In the genomic region with DNA sequence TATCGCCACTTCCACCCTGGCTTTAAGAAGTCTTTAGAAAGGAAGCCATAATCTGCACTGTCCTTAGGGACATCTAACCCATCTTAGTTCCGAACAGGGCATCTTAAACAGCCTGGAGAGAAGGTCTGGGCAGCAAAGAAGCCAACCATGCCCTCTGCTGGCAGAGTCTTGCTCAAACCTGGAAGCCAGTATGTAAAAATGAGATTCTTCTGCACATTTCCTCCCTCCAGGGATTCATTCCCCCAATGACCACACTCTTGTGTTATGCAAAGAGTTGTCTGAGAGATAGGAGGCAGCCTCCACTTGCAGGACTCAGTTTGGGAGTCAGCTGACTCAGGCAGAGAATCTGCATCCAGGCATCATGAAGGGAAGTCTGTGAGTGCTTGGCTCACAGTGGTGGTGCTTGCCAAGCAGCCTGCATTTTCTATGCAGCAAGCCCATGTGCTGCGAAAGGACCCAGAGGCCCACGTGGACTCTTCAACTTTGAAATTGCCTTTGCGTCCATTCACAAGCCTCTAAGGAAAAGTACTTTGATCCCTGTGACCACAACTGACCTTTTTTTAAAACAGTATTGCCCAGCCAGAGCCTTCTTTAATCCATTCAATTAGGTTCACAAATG, we compare ENCODE assay signal across 7 mouse cellular contexts.
DNase-seq lines count a peak whose midpoint lies in the region; ATAC-seq and TF ChIP-seq lines count a peak whose summit lies in the region.

No protein-coding gene starts in this region.

- ATAC-seq in neural tube, embryonic 11.5 days (ENCODE audit: insufficient read depth, low FRiP score, low TSS enrichment), result no peak
- peak; percentile 68 for ATAC-seq in frontal cortex, adult (ENCODE audit: low TSS enrichment)
- ATAC-seq in lung, postnatal 0 days, result peak; percentile 47

- no peaks in the 10 kb centered on the region for H3K9me3 ChIP-seq in neural tube, embryonic 11.5 days (ENCODE audit: control insufficient read depth, low read length)
- H3K9me3 ChIP-seq in lung, postnatal 0 days (ENCODE audit: low read length), result no peaks in the 10 kb centered on the region

- no peaks in the 10 kb centered on the region for H3K36me3 ChIP-seq in neural tube, embryonic 11.5 days (ENCODE audit: control insufficient read depth, insufficient read depth, low read length)
- no peaks in the 10 kb centered on the region for H3K36me3 ChIP-seq in lung, postnatal 0 days (ENCODE audit: insufficient read depth, low read length)

- H3K4me3 ChIP-seq in neural tube, embryonic 11.5 days (ENCODE audit: low read depth, low read length), result no peak overlapping the region
- H3K4me3 ChIP-seq in lung, postnatal 0 days (ENCODE audit: low read depth, low read length), result no peak overlapping the region

- 64% methylated on average over 5 of the region's 5 CpGs for WGBS in neural tube, embryonic 11.5 days
- 54% methylated on average over 5 of the region's 5 CpGs for WGBS in lung, postnatal 0 days

- H3K4me1 ChIP-seq in neural tube, embryonic 11.5 days (ENCODE audit: control insufficient read depth, insufficient read depth, low read length), result 0 out of 2 replicates have a peak, but pooled peaks cover 4% of the 10 kb centered on the region
- peaks cover 7% of the 10 kb centered on the region; the same call in 1 of the 2 replicates for H3K4me1 ChIP-seq in lung, postnatal 0 days (ENCODE audit: insufficient read depth, low read depth, low read length)

- no peak overlapping the region for H3K9ac ChIP-seq in neural tube, embryonic 11.5 days (ENCODE audit: low read length)
- no peak overlapping the region for H3K9ac ChIP-seq in lung, postnatal 0 days (replicated peaks; ENCODE audit: low read depth)

- peak; percentile 22; the same call in 1 of the 2 replicates for TF ChIP-seq EP300 in lung, postnatal 0 days (IDR thresholded peaks at IDR 0.05)

- no peaks in the 10 kb centered on the region for H3K27me3 ChIP-seq in neural tube, embryonic 11.5 days (ENCODE audit: control insufficient read depth, insufficient read depth, low read length)
- H3K27me3 ChIP-seq in lung, postnatal 0 days (replicated peaks; ENCODE audit: insufficient read depth, low read length), result no peaks in the 10 kb centered on the region

- no peak overlapping the region for H3K27ac ChIP-seq in neural tube, embryonic 11.5 days (ENCODE audit: low read depth, low read length)
- no peak overlapping the region for H3K27ac ChIP-seq in lung, postnatal 0 days (ENCODE audit: low read length)

- peak; percentile 83 for TF ChIP-seq CTCF in lung, postnatal 0 days (IDR thresholded peaks at IDR 0.05)

- no peak overlapping the region for H3K4me2 ChIP-seq in neural tube, embryonic 11.5 days (ENCODE audit: low read depth)
- no peak overlapping the region for H3K4me2 ChIP-seq in lung, postnatal 0 days (replicated peaks; ENCODE audit: low read depth, low read length)

- DNase-seq in neural tube, embryonic 11.5 days (ENCODE audit: low spot score), result peak; percentile 17
- DNase-seq in neural tube, embryonic 10.5 days (ENCODE audit: extremely low spot score, low spot score), result no peak
- peak; percentile 67 for DNase-seq in adrenal gland, adult 2 months
- peak; percentile 47 to 60 for DNase-seq in kidney, adult 8-10 months
- peak; percentile 77 for DNase-seq in lung, postnatal 0 days (ENCODE audit: low spot score)
- peak; percentile 29 for DNase-seq in thymus, postnatal 4 days
